Mouse (Mus musculus): ENCODE measurements around the gene Nacad.
A peak's percentile ranks its signal among the peaks of the same experiment; 100 is the strongest.
"Not testable (repeated sequence)": the region's sequence is repeated elsewhere in the genome, so short reads cannot be mapped to it uniquely, and the experiment has no call there.

Nacad gene

GRCm38 (mm10) chr11:6605491-6606399 is at the start of gene Nacad:
Gene Nacad, minus strand, starts transcription at chr11:6606053.
- DNase-seq (ENCODE audit: extremely low spot score, low read depth, low spot score) = no peak

GRCm38 (mm10) chr11:6654903-6655302 is 49.0 kb upstream of the Nacad start:
- DNase-seq (ENCODE audit: extremely low spot score, low read depth, low spot score) = peak; percentile 72

DNA sequence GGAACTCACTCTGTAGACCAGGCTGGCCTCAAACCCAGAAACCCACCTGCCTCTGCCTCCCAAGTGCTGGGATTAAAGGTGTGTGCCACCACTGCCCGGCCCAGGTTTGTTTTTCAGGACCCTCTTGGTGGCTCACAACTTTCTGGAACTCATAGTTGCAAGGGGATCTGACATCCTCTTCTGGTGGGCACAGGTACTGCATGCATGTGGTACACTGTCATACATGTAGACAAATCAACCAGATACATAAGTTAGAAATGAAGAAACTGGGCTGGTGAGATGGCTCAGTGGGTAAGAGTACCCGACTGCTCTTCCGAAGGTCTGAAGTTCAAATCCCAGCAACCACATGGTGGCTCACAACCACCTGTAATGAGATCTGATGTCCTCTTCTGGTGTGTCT is 47.1 kb upstream of the Nacad start:
- DNase-seq (ENCODE audit: extremely low spot score, low read depth, low spot score) = not testable (repeated sequence)

- no peak for DNase-seq (ENCODE audit: extremely low spot score, low read depth, low spot score)
Observed at GRCm38 (mm10) chr11:6650519-6650918, 44.7 kb upstream of the Nacad start.

DNA sequence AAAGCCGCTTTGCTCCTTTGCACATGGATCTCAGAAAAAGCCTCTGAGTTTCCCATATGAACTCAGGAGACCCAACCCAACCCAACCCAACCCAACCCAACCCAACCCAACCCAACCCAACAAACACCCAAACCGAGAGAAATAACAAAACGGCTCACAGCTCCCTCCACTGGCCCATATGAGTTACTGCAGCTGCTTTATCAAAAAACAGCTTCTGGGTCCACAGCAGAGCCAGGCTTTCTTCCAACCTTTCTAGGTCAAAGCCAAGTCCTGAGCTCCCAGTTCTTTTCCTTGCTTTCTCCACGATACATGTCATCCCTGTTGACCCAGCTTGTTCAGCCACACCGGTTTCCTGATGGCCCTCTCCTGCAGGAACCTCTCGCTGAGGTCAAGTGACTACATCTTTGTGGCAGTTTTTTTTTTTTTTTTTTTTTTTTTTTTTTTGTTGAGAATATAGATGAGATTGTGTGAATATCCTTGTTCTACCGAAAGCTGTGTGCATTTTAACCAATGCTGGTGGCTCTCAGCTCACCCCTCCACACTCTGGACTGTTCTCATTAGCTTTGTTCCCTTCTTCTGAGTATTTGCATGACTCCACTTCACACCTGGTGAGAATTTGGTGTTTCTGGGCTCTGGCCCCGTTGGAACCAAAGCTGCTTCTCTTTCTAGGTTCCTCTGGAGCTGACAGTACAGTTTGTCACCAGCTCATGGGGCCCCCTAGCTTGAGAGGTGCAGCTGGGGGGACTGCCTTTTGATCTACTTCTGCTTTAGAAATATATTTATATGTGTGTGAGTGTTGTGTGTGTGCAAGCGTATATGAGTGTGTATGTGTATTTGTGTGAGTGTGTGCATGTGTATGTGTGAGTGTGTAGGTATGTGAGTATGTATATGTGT is 42.2 kb upstream of the Nacad start:
- DNase-seq (ENCODE audit: extremely low spot score, low read depth, low spot score) = no peak

DNA sequence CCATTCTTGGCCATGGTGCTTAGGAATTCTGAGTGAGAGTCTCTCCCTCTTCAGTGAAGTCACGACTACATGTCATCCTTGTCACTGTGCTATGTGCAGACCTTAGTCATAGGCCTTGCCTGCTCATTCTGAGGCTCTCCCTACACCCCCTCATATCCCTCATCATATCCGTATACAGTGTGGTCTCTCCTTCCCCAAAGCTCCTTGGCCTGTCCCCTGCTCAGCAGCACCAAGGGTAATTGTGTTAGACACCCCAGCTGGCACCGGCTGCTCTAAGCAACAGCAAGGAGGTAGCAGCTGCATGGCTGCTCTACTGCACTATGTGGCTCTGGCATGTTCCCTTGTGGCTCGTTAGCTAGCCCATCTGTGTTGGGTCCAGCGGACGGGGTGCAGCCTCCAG is 38.7 kb upstream of the Nacad start:
- DNase-seq (ENCODE audit: extremely low spot score, low read depth, low spot score) = no peak

DNA sequence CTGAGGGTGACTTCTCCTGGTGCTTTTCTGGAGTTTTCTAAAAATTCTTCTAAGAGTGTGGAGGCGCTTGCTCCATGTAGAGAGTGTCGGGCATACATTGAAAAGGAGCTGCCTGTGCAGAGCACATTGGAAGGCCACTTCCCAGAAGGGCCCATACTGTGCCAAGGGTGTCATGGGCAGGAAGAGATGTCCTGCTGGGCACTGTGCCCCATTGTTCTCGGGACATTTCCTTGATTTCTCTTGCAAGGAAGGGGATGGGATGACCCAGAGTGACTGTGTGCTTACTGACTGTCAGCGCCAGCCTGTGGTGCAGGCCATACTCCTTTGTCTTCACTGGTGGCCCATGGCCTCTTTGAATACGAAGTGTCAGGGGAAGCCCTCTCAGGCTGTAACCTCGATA is 33.2 kb upstream of the Nacad start:
- DNase-seq (ENCODE audit: extremely low spot score, low read depth, low spot score) = no peak

DNA sequence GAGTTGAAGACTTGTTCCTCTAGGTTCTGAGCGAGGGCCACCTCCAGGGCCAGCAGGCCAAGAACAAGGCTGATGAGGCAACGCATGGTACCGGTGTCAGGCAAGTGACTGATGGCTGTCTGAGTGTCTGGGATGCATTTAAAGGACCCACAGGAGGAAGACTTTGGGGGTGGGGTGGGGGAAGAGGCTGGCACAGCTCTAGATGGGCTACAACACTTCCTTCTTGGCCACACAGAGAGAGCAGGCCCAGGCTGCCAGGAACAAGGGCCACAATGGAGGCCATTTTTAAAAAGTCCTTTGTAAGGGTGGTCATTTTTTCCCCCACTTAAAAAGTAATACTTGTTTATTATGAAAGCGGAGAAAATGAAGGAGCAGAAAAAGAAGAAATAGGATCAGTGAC is 32.7 kb upstream of the Nacad start, which contains the start of gene Wap:
Wap (minus strand) TSS at position 101 of the 400 bp plus-strand sequence.
- no peak for DNase-seq (ENCODE audit: extremely low spot score, low read depth, low spot score)

DNA sequence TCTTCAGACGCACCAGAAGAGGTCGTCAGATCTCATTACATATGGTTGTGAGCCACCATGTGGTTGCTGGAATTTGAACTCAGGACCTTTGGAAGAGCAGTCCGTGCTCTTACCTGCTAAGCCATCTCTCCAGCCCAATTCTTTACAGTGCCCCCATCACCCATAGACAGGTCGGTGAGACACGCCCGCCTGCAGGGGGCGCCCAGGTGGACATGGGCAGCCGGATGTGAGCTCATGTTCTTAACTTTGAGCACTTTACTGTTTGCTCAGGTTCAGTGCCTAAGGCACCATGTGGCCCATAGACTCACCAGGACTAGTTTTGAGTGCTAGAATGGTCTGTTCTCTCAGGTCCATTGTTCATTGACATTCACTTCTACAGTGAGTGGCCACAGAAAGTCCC is 30.3 kb upstream of the Nacad start:
- no peak for DNase-seq (ENCODE audit: extremely low spot score, low read depth, low spot score)

GRCm38 (mm10) chr11:6629655-6630054 is 23.8 kb upstream of the Nacad start:
- DNase-seq (ENCODE audit: extremely low spot score, low read depth, low spot score) = no peak

DNA sequence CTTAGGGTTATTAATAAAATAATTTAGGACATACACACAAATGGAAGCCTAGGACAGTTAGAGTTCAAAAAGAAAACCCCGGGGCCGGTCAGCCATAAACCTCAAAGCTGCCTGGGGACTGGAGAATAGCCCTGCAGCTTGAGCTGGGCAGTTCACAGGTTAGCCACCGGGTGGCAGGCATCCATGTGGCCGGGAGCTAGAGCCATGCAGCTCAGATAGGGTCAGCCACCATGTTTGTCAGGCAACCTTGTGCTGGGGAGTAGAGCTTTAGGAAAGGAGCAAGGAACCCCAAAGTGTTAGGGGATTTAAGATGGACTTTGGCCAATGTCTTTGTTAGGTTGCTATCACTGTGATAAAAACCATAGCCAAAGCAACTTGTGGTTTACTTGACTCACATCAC is 22.7 kb upstream of the Nacad start:
- no peak for DNase-seq (ENCODE audit: extremely low spot score, low read depth, low spot score)

- DNase-seq (ENCODE audit: extremely low spot score, low read depth, low spot score) = no peak
Observed at GRCm38 (mm10) chr11:6627731-6628130, 21.9 kb upstream of the Nacad start.

DNA sequence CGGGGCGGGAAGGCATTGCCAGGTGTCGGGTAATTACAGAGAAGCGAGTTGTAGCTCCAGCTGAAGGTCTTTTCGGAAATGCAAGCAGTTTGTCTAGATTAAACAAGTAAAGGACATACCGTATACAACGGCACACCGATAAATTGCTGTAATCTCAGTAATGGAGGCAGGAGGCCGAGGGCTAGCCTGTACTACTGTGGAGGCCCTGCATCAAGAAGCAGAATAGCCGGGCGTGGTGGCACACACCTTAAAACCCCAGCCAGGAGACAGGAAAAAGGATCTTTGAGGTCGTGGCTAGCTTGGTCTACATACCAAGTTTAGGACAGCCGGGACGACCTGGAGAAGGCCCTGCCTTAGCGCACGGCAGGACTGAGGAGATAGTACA is 20.5 kb upstream of the Nacad start:
- no peak for DNase-seq (ENCODE audit: extremely low spot score, low read depth, low spot score)

DNA sequence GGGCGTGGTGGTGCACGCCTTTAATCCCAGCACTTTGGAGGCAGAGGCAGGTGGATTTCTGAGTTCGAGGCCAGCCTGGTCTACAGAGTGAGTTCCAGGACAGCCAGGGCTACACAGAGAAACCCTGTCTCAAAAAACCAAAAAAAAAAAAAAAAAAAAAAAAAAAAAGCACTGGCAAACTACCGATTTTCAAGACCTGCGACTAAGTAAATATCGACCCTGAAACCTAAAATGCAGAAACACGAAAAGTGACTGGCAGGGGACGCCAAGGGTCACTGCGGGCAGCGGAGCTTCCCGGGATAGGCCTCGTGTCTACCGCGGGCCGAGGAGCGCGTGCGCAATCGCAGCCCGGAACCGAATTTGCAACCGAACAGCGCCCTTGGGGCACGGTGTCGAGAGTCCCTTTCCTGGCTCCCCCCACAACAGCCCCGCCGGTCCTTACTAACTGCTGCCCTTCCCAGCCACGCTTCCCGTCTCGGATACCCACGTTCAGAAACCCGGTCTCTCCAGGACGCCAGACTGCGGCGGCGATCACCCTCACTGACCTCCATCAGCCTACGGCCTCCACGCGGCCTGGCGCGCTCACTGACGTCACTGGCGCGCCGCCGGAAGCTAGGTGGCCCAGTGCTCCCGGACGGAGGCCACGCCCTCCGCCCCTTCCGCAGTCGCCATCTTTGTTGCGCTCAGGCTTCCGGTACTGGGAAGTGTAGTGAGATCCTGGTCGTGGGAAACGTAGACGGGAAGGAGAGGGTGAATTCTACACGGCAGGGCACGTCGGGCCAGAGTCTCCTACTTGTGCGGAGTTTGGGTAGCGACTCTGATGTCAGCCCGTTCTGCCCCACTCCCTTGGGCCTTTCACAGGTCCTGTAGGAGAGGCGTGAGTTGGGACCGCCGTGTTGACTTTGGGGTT is 19.9 kb upstream of the Nacad start, which contains the start of gene Tbrg4:
Tbrg4 (minus strand) TSS at position 590 of the 910 bp plus-strand sequence.
- DNase-seq (ENCODE audit: extremely low spot score, low read depth, low spot score) = peak; percentile 85

DNA sequence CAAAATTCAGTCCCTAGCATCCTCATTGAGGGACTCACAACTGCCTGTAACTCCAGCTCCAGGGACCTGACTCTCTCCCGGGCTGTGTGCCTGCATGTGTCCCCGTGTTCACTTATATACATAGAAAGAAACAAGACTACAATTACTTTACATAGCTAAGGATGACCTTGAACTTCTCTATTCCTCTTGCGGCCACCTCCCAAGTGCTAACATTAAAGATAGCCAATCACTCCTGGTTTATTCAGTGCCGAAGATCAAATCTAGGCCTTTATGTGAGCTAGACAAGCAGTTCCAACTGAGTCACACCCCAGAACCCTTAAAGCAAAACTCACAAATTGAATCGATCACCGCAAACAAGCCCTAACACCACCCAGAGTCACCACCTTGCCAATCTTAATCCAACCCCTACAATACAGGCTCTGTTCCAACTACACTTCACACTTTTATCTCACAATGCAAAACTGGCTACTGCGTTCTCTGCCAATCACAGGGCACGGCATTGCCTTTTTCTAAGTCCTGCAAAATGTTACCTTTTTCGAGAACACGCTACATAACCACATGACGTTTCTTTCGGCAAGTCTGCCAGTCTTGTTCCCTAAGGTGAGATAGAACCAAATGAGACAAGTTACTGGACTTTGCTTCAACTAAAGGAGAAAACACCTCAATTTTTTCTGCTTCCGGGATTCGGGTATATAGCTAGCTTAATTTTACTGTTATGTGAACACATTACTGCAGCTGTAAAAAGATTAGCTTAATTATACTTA is 18.9 kb upstream of the Nacad start:
- DNase-seq (ENCODE audit: extremely low spot score, low read depth, low spot score) = no peak

- no peak for DNase-seq (ENCODE audit: extremely low spot score, low read depth, low spot score)
Observed at GRCm38 (mm10) chr11:6623704-6624103, 17.9 kb upstream of the Nacad start.

GRCm38 (mm10) chr11:6615250-6616205 is 9.7 kb upstream of the Nacad start:
- DNase-seq (ENCODE audit: extremely low spot score, low read depth, low spot score) = no peak

DNA sequence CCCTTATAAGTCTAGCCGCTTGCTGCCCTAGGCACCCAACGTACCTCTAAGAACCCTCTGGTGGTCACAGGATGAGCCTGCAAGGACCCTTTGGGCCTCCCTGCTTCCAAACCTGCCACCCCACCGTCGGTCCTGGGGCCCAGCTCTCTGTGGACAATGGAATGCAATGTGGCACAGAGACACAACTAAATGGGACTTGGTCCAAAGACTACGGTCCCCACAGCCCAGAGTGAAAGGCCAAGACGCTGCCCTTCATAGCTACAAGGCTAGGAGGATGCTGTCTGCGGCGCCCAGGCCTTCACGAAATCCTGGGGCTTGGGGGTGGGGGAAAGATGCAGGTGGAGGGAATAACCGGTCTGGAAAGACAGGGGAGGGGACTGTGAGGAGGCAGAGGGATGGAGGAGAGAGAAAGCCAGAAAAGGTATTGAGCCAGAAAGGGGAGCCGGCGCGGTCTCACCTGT is 802 bp downstream of the Nacad start:
- DNase-seq (ENCODE audit: extremely low spot score, low read depth, low spot score) = no peak

GRCm38 (mm10) chr11:6604604-6604936 is 1.3 kb downstream of the Nacad start:
- no peak for DNase-seq (ENCODE audit: extremely low spot score, low read depth, low spot score)
